Mouse (Mus musculus): ENCODE data around the gene Zbtb24. TPM values are rescaled to one million over a fixed set of nuclear protein-coding genes. Genes with fewer than 3 reads are reported as not detected.
"Not testable (repeated sequence)": the region's sequence is repeated elsewhere in the genome, so short reads cannot be mapped to it uniquely, and the experiment has no call there.

Zbtb24 gene
- polyA plus RNA-seq, 1 experiment from 2014 or later, result 11.4 TPM

DNA sequence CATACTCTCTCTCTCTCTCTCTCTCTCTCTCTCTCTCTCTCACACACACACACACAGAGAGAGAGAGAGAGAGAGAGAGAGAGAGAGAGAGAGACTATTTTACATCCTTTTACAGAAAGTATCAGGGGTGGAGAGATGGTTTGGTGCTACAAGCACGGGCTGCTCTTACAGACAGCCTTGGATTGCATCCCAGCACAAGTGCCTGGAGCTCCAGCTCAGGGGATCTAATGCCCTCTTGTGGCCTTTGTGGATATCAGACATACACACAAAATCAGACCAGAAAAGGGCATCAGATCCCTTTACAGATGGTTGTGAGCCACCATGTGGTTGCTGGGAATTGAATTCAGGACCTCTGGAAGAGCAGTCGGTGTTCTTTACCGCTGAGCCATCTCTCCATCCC, 55.3 kb downstream of the Zbtb24 start:
- WGBS, result 6% methylated on average over 3 of the region's 3 CpGs
- H3K36me3 ChIP-seq; H3K27ac ChIP-seq; H3K27me3 ChIP-seq; H3K4me1 ChIP-seq (replicated peaks); ATAC-seq (replicated peaks; ENCODE audit: insufficient number of reproducible peaks, insufficient read depth, low FRiP score, low read depth); H3K9me3 ChIP-seq (replicated peaks); H3K9ac ChIP-seq; H3K4me2 ChIP-seq; H3K4me3 ChIP-seq: not testable (repeated sequence)

GRCm38 (mm10) chr10:41509160-41509559, 59.0 kb downstream of the Zbtb24 start:
- Histone ChIP-seq H3K9ac (no peak overlapping the region), H3K9me3 (replicated peaks) (no peaks in the 10 kb centered on the region), H3K36me3 (no peaks in the 10 kb centered on the region), H3K27ac (no peak overlapping the region), H3K4me1 (replicated peaks) (peaks cover 5% of the 10 kb centered on the region), H3K27me3 (no peaks in the 10 kb centered on the region), H3K4me2 (no peak overlapping the region), H3K4me3 (no peak overlapping the region)
- no peak for ATAC-seq (replicated peaks; ENCODE audit: insufficient number of reproducible peaks, insufficient read depth, low FRiP score, low read depth)
- WGBS, result 43% methylated on average over 2 of the region's 2 CpGs

- Histone ChIP-seq H3K4me3 (no peak overlapping the region), H3K9me3 (replicated peaks) (no peaks in the 10 kb centered on the region), H3K4me1 (replicated peaks) (peaks cover 5% of the 10 kb centered on the region; the same call in 1 of the 2 replicates), H3K9ac (no peak overlapping the region), H3K36me3 (no peaks in the 10 kb centered on the region), H3K27ac (no peak overlapping the region), H3K27me3 (no peaks in the 10 kb centered on the region), H3K4me2 (no peak overlapping the region)
- no peak for ATAC-seq (replicated peaks; ENCODE audit: insufficient number of reproducible peaks, insufficient read depth, low FRiP score, low read depth)
- 48% methylated on average over 4 of the region's 4 CpGs for WGBS
These were observed 64.1 kb downstream of the Zbtb24 start for GRCm38 (mm10) chr10:41514301-41514700.

GRCm38 (mm10) chr10:41514921-41515320, 64.7 kb downstream of the Zbtb24 start:
- H3K4me1 ChIP-seq (replicated peaks), result peaks cover 5% of the 10 kb centered on the region; the same call in 1 of the 2 replicates
- H3K27ac ChIP-seq, result no peak overlapping the region
- no peaks in the 10 kb centered on the region for H3K27me3 ChIP-seq
- H3K36me3 ChIP-seq, result no peaks in the 10 kb centered on the region
- H3K4me2 ChIP-seq, result no peak overlapping the region
- H3K9ac ChIP-seq, result no peak overlapping the region
- H3K9me3 ChIP-seq (replicated peaks), result no peaks in the 10 kb centered on the region
- no peak for ATAC-seq (replicated peaks; ENCODE audit: insufficient number of reproducible peaks, insufficient read depth, low FRiP score, low read depth)
- H3K4me3 ChIP-seq, result no peak overlapping the region

Other genes with a start within 250 kb of the Zbtb24 start
- gene Fig4, start 147.1 kb upstream of the Zbtb24 start, polyA plus RNA-seq (2015; fragmentation: Nextera tagmentation; extraction: Ambion mirVana), result 53.7 and 56.7 TPM in 2 replicates
- 0.21 and 0.22 TPM in 2 replicates for gene Ak9, start 146.4 kb upstream of the Zbtb24 start, polyA plus RNA-seq (2015; fragmentation: Nextera tagmentation; extraction: Ambion mirVana)
- gene Mical1, start 25.9 kb downstream of the Zbtb24 start, polyA plus RNA-seq (2015; fragmentation: Nextera tagmentation; extraction: Ambion mirVana), result 35.0 and 41.4 TPM in 2 replicates
- gene Smpd2, start 40.0 kb downstream of the Zbtb24 start, polyA plus RNA-seq (2015; fragmentation: Nextera tagmentation; extraction: Ambion mirVana), result 50.5 and 53.7 TPM in 2 replicates
- 1.4 and 2.2 TPM in 2 replicates for gene Ppil6, start 40.1 kb downstream of the Zbtb24 start, polyA plus RNA-seq (2015; fragmentation: Nextera tagmentation; extraction: Ambion mirVana)
- gene Cd164, start 69.0 kb downstream of the Zbtb24 start, polyA plus RNA-seq (2015; fragmentation: Nextera tagmentation; extraction: Ambion mirVana), result 168 and 174 TPM in 2 replicates

Measured in heart, embryonic 15.5 days (tissue).